Mouse (Mus musculus): Measurements from ENCODE around the gene Olfr67. TPM values are rescaled to one million over a fixed set of nuclear protein-coding genes. Genes with fewer than 3 reads are reported as not detected.
"Not testable (repeated sequence)": the region's sequence is repeated elsewhere in the genome, so short reads cannot be mapped to it uniquely, and the experiment has no call there.

Olfr67 gene
- polyA plus RNA-seq, 1 experiment from 2014 or later = not detected

DNA sequence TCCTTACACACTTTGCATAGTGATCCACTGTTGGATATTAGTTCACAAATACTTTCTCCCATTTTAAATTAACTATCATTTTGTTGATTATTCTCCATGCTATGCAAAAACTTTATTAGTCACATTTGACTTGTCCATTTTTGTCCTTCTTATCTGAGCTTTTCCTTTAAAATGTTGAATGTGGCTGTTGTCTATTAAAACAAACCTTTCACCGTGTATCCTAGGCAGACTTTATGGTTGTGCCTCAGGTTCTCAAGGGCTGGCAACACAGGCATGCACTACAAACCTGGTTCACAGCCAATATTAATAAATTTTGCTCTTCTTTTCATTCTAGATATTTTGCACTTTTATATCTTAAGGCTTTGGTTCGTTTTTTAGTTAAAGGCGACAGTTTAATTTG is 19.1 kb upstream of the Olfr67 start:
- H3K4me3 ChIP-seq (replicated peaks) = no peak overlapping the region
- H3K27me3 ChIP-seq = no peaks in the 10 kb centered on the region
- H3K9me3 ChIP-seq = no peaks in the 10 kb centered on the region
- no peaks in the 10 kb centered on the region for H3K4me1 ChIP-seq
- no peak overlapping the region for H3K27ac ChIP-seq
- ATAC-seq (ENCODE audit: low FRiP score) = no peak
- WGBS = 84% methylated on average over 3 of the region's 3 CpGs
- H3K4me2 ChIP-seq = no peak overlapping the region
- no peak overlapping the region for H3K9ac ChIP-seq
- H3K36me3 ChIP-seq (replicated peaks) = no peaks in the 10 kb centered on the region

DNA sequence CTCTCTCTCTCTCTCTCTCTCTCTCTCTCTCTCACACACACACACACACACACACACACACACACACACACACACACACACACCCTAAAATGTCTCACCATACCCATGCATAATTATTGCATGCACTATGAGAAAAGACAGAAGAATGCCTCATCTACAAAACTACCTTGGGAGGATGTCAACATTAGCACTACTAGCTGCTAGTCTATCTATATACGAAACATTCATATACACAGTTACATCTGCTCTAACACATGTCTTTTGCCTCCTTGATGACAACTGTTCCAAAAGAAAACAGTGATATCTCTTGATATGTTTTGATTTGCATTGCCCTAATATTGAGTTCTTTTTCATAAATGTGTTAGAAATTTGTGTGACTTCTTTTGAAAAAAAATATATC is 18.7 kb upstream of the Olfr67 start:
- H3K4me1 ChIP-seq = no peaks in the 10 kb centered on the region
- no peak overlapping the region for H3K4me2 ChIP-seq
- H3K9ac ChIP-seq = no peak overlapping the region
- no peaks in the 10 kb centered on the region for H3K27me3 ChIP-seq
- no peak for ATAC-seq (ENCODE audit: low FRiP score)
- H3K27ac ChIP-seq = no peak overlapping the region
- H3K9me3 ChIP-seq = no peaks in the 10 kb centered on the region
- no peaks in the 10 kb centered on the region for H3K36me3 ChIP-seq (replicated peaks)
- no peak overlapping the region for H3K4me3 ChIP-seq (replicated peaks)
- WGBS = 88% methylated on average over 1 of the region's 1 CpGs

DNA sequence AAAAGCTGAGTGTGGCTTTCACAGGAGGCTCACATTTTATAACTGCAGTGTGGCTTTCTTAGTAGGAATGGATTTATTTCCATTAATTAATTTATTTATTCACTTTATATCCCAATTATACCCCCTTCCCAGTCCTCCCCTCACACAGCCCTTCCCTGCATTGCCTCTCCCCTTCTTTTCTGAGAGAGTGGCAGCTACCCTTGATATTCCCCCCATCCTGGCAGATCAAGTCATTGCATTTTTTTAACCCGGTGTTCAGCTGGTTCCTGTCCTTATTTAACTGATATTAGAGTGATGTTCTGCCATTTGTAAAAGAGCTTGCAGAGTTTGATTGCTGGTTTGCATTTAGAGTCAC is 18.2 kb upstream of the Olfr67 start:
- no peak for ATAC-seq (ENCODE audit: low FRiP score)
- H3K4me1 ChIP-seq = no peaks in the 10 kb centered on the region
- H3K9ac ChIP-seq = no peak overlapping the region
- no peaks in the 10 kb centered on the region for H3K36me3 ChIP-seq (replicated peaks)
- H3K4me3 ChIP-seq (replicated peaks) = no peak overlapping the region
- H3K27ac ChIP-seq = no peak overlapping the region
- no peak overlapping the region for H3K4me2 ChIP-seq
- H3K27me3 ChIP-seq = no peaks in the 10 kb centered on the region
- no peaks in the 10 kb centered on the region for H3K9me3 ChIP-seq
- 72% methylated on average over 1 of the region's 1 CpGs for WGBS

DNA sequence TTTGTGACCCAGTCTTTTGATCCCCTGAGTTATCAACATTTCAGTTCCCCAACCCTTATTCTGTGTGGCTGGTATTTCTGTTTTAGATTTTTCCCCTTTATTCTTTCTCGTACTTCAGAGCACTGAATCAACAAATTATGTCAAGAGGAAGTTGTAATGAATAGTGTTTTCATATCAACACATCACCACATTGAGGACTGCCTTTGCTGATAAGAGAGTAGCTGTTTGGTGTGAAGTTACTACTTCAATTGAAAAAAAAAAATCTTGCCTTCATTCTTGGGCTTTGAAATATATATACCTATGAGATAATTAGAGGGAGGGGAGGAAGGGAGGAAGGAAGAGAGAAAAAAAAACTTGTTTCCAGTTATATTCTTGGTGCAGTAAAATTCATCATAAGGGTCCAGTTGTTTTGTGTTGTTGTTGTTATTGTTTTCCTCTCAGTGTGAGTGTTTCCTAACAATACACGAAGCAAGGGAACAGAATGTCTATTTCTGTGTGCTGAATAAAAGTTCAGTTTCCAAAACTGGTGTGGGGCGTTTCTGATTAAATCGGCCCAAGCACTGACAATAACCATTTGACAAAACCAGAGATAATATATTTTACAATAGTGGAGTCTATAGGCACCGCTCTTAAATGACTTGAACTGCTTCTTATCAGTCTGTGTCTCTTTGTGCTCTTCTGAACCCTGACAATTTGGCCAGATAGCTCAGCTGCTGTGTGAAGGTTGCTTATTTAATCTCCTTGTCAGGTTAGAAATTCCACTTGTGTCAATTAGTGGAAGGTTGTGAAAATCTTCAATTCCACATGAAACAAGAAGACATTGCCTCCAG is 17.6 kb upstream of the Olfr67 start:
- WGBS = 71% methylated on average over 5 of the region's 5 CpGs

DNA sequence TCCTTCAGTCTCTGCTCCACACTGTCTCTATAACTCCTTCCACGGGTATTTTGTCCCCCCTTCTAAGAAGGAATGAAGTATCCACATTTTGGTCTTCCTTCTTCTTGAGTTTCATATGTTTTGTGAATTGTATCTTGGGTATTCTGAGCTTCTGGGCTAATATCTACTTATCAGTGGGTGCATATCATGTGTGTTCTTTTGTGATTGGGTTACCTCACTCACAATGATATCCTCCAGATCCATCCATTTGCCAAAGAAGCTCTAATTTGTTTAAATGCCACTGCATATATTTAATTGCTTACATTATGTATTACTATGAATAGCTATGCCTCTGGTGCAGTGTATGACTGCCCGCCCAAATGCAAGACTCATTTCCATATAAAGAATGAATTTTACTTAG is 16.5 kb upstream of the Olfr67 start:
- H3K4me3 ChIP-seq (replicated peaks); H3K4me2 ChIP-seq; H3K9me3 ChIP-seq; H3K36me3 ChIP-seq (replicated peaks); ATAC-seq (ENCODE audit: low FRiP score); H3K27me3 ChIP-seq; H3K9ac ChIP-seq; H3K27ac ChIP-seq; H3K4me1 ChIP-seq: not testable (repeated sequence)
- 75% methylated on average over 2 of the region's 2 CpGs for WGBS

More for the DNA sequence above, 17.6 kb upstream of the Olfr67 start:
- Histone ChIP-seq H3K4me2 (no peak overlapping the region), H3K4me1 (no peaks in the 10 kb centered on the region), H3K4me3 (replicated peaks) (no peak overlapping the region), H3K27ac (no peak overlapping the region), H3K36me3 (replicated peaks) (no peaks in the 10 kb centered on the region), H3K9ac (no peak overlapping the region), H3K27me3 (no peaks in the 10 kb centered on the region), H3K9me3 (no peaks in the 10 kb centered on the region)
- no peak for ATAC-seq (ENCODE audit: low FRiP score)

DNA sequence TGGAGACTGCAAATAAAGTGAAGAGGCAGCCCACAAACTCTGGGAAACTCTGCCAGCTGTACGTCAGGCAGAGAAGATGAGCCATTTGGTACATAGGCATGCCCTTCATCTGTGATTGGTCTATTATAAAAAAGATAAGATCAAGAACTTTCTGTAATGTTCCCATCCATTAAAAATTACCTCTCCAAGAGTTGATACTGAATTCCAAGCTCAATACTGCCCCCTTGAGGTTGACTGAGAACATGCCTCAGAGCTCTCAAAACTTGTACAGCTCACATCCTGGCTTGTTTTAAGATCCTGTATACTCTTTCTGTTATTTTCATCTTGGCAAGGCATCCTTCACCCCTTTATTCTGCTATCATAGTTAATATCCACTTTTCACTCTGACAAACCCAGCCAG is 15.2 kb upstream of the Olfr67 start:
- Histone ChIP-seq H3K9ac (no peak overlapping the region), H3K36me3 (replicated peaks) (no peaks in the 10 kb centered on the region), H3K27me3 (no peaks in the 10 kb centered on the region), H3K9me3 (no peaks in the 10 kb centered on the region), H3K4me2 (no peak overlapping the region), H3K4me3 (replicated peaks) (no peak overlapping the region), H3K27ac (no peak overlapping the region), H3K4me1 (no peaks in the 10 kb centered on the region)
- ATAC-seq (ENCODE audit: low FRiP score) = no peak
- WGBS = 63% methylated on average over 1 of the region's 1 CpGs

DNA sequence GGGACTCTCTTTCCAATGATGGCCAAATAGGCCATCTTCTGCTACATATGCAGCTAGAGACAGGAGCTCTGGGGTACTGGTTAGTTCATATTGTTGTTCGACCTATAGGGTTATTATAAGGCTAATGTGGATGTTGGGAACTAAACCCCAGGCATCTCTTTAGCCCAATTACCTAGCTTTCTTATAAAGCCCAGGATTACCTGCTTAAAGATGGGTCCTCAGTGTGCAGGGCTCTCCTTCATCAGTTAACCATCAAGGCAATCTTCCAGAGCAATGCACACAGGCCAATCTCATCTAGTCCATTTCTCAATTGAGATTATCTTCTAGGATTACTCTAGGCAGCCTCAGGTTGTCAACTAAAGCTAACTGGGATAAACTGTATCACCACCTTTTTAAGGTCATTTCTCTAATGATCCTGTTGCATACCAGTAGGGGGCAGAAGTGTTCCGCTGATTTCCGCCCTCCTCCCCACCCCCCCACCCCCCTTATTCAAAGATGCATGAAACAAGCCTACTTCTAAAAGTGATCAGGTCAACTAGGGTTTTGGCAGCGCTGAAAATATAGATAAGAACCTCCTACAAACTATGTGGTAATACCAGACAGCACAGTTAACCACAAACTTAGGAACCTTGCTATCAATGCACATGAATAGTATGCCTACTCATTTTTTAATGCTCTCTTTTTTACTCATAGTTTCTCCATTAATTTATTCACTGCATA is 1.2 kb upstream of the Olfr67 start:
- no peak for ATAC-seq (ENCODE audit: low FRiP score)
- Histone ChIP-seq H3K4me1 (no peaks in the 10 kb centered on the region), H3K4me3 (replicated peaks) (no peak overlapping the region), H3K36me3 (replicated peaks) (no peaks in the 10 kb centered on the region), H3K9ac (no peak overlapping the region), H3K27me3 (no peaks in the 10 kb centered on the region), H3K9me3 (no peaks in the 10 kb centered on the region), H3K27ac (no peak overlapping the region), H3K4me2 (no peak overlapping the region)
- WGBS = 20% methylated on average over 4 of the region's 4 CpGs

DNA sequence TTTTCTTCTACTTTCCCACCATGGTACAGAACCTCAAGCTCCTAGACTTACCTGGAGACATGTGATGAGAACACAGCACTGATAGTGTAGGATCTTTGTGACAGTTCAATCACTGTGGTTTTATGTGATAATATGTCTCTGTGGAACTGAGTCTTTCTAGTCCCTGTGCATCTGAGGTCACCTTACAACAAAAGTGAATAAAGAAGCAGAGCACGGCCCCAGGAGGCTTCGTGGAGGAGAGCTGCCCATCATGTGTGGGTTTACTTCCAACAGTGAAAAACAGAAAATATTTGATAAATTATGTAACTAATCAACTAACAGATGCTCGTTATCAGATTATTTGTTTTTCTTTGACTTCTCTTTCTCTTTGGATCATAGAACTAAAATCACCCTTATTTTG is 12.0 kb downstream of the Olfr67 start, which contains the start of gene Olfr68:
TSS of gene Olfr68 (minus strand) at position 101 of the 400 bp plus-strand sequence.
- no peak for ATAC-seq (ENCODE audit: low FRiP score)
- Histone ChIP-seq H3K9ac (no peak within 1 kb of the TSS), H3K27ac (no peak within 1 kb of the TSS), H3K27me3 (no peaks in the 10 kb centered on the region), H3K4me1 (no peaks in the 10 kb centered on the region), H3K4me2 (no peak within 1 kb of the TSS), H3K9me3 (no peaks in the 10 kb centered on the region), H3K36me3 (replicated peaks) (no peaks in the 10 kb centered on the region), H3K4me3 (replicated peaks) (no peak within 1 kb of the TSS)
- WGBS = 73% methylated on average over 3 of the region's 3 CpGs

DNA sequence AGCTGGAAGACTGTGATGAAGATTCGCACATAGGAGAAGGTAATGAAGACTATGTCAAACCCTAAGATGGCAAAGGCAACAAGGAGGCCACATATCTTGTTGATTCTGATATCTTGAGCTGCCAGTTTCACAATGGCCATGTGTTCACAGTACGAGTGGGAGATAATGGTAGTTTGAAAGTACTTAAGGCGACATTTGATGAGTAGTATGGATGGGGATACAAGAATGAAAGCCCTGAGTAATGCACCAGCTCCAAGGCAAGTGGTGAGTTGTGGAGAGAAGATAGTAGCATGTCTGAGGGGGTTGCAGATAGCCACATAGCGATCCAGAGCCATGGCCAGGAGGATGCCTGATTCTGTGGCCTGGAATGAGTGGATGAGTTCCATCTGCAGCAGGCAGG is 14.0 kb downstream of the Olfr67 start:
- not testable (repeated sequence) for H3K4me3 ChIP-seq (replicated peaks); ATAC-seq (ENCODE audit: low FRiP score); H3K9me3 ChIP-seq; H3K27me3 ChIP-seq; H3K9ac ChIP-seq; H3K4me1 ChIP-seq; H3K36me3 ChIP-seq (replicated peaks); H3K4me2 ChIP-seq; H3K27ac ChIP-seq
- WGBS = 83% methylated on average over 4 of the region's 4 CpGs

DNA sequence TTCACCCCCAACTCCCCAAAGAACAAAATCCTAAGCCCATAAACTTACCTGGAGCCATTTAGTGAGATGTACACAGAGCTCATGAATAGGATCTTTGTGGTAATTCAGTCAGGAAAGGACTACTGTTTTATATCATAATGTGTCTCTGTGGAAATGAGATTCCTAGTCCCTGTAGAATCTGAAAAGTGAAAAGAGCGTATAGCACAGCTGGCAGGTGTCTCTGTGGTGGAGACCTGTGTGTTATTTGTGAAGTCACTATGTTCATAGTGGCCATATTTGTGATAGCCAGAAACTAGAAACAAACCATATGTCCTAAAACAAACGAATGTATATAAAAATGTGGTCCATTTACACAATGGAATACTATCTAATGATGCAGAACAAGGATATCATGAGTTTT is 20.1 kb downstream of the Olfr67 start, which contains the start of gene Olfr69:
TSS of gene Olfr69 (minus strand) at position 101 of the 400 bp plus-strand sequence.
- no peaks in the 10 kb centered on the region for H3K9me3 ChIP-seq
- H3K4me2 ChIP-seq = no peak within 1 kb of the TSS
- ATAC-seq (ENCODE audit: low FRiP score) = no peak
- H3K4me1 ChIP-seq = no peaks in the 10 kb centered on the region
- no peaks in the 10 kb centered on the region for H3K36me3 ChIP-seq (replicated peaks)
- H3K27ac ChIP-seq = no peak within 1 kb of the TSS
- no peak within 1 kb of the TSS for H3K9ac ChIP-seq
- H3K4me3 ChIP-seq (replicated peaks) = no peak within 1 kb of the TSS
- no peaks in the 10 kb centered on the region for H3K27me3 ChIP-seq
- WGBS = 80% methylated on average over 2 of the region's 2 CpGs

DNA sequence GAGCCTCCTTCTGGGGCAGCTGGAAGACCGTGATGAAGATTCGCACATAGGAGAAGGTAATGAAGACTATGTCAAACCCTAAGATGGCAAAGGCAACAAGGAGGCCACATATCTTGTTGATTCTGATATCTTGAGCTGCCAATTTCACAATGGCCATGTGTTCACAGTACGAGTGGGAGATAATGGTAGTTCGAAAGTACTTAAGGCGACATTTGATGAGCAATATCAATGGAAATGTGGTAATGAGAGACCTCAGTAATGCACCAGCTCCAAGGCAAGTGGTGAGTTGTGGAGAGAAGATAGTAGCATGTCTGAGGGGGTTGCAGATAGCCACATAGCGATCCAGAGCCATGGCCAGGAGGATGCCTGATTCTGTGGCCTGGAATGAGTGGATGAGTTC is 23.9 kb downstream of the Olfr67 start:
- H3K36me3 ChIP-seq (replicated peaks); H3K9me3 ChIP-seq; H3K9ac ChIP-seq; H3K27ac ChIP-seq; H3K4me2 ChIP-seq; H3K4me1 ChIP-seq; H3K4me3 ChIP-seq (replicated peaks); H3K27me3 ChIP-seq; ATAC-seq (ENCODE audit: low FRiP score): not testable (repeated sequence)
- 94% methylated on average over 6 of the region's 6 CpGs for WGBS

DNA sequence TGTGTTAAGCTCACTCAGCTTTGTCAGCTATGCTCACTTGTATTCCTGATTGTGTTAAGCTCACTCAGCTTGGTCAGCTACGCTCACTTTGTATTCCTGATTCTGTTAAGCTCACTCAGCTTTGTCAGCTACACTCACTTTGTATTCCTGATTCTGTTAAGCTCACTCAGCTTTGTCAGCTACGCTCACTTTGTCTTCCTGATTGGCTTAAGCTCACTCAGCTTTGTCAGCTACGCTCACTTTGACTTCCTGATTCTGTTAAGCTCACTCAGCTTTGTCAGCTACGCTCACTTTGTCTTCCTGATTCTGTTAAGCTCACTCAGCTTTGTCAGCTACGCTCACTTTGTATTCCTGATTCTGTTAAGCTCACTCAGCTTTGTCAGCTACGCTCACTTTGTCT is 29.4 kb downstream of the Olfr67 start:
- not testable (repeated sequence) for H3K27me3 ChIP-seq; H3K27ac ChIP-seq; H3K4me1 ChIP-seq; H3K36me3 ChIP-seq (replicated peaks); H3K4me2 ChIP-seq; H3K9me3 ChIP-seq; ATAC-seq (ENCODE audit: low FRiP score); H3K9ac ChIP-seq; H3K4me3 ChIP-seq (replicated peaks)
- WGBS = 92% methylated on average over 6 of the region's 6 CpGs

DNA sequence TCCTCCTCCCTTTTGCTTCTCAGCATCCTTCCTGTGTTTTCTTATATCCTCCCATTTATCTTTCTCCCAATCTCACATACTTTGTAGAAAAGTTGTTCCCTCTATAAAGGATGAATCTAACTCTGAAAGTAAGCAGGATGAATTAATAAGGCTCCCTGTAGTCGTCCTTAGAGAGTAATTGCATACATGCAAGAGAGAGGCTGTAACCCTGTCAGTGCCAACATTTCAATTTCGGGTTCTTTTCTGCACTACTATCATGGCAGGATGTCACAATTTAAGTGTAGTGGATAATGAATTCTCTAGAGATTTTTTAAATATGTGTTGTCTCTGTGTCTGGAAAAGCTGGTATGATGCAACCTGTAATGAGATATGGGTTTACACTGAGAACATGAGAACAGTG is 34.4 kb downstream of the Olfr67 start, which contains the start of gene Olfr630:
TSS of gene Olfr630 (minus strand) at position 101 of the 400 bp plus-strand sequence.
- Histone ChIP-seq H3K27me3 (no peaks in the 10 kb centered on the region), H3K4me3 (replicated peaks) (no peak within 1 kb of the TSS), H3K9me3 (no peaks in the 10 kb centered on the region), H3K27ac (no peak within 1 kb of the TSS), H3K9ac (no peak within 1 kb of the TSS), H3K36me3 (replicated peaks) (no peaks in the 10 kb centered on the region), H3K4me2 (no peak within 1 kb of the TSS), H3K4me1 (no peaks in the 10 kb centered on the region)
- ATAC-seq (ENCODE audit: low FRiP score) = no peak
- 51% methylated on average over 2 of the region's 2 CpGs for WGBS
